In the genomic region with DNA sequence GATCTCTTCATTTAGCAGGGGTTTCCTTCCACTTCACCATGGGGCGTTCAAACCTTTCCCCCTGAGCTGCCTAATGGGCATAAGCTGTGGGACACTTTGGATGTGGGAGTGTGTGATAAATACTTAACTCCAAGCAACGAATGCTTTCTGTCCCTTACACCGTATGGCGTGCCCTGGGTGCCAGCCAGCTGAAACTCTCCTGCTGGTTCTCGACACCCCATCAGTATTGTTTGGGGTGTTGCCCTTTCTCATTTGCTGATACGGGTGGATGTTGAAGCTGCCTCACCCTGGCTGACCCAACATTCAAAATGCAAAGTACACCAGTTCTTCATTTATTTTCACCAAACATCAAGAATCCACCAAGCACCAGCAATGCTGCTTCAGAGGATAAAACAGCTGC, we compare ENCODE assay signal across 14 mouse cellular contexts.
"Had no signal": no experiment of that assay in that cellular context is flagged by ENCODE, and none has a peak within 500 bp of the region (broad histone marks: within the 10 kb centered on the region; RNA-seq: fewer than 3 reads in every experiment).

No protein-coding gene starts in this region.

- H3K27ac ChIP-seq: limb, embryonic 12.5 days; limb, embryonic 15.5 days; liver, embryonic 14.5 days had no signal

- H3K9me3 ChIP-seq: limb, embryonic 15.5 days had no signal

- H3K9ac ChIP-seq: limb, embryonic 12.5 days; limb, embryonic 15.5 days; liver, embryonic 14.5 days; liver, postnatal 0 days had no signal

- H3K4me3 ChIP-seq: limb, embryonic 12.5 days; limb, embryonic 15.5 days had no signal

- H3K36me3 ChIP-seq: limb, embryonic 12.5 days; limb, embryonic 15.5 days had no signal

- H3K4me2 ChIP-seq: limb, embryonic 12.5 days; limb, embryonic 15.5 days; liver, embryonic 11.5 days; midbrain, embryonic 11.5 days had no signal

- DNase-seq: kidney, adult 11 months; kidney, adult 9 months; kidney, postnatal 14 days; kidney, postnatal 4 days; left cerebral cortex, postnatal 4 days; liver, postnatal 0 days; midbrain, embryonic 14.5 days; thymus, adult 18-20 months; thymus, postnatal 36 days had no signal

- H3K27me3 ChIP-seq: limb, embryonic 12.5 days; limb, embryonic 15.5 days had no signal

- ATAC-seq: liver, postnatal 0 days had no signal
